25 mouse cellular contexts compared by ENCODE assay signal in genomic region chr15:26206837-26207236, GRCm38 (mm10).
"Had no signal": no experiment of that assay in that cellular context is flagged by ENCODE, and none has a peak within 500 bp of the region (broad histone marks: within the 10 kb centered on the region; RNA-seq: fewer than 3 reads in every experiment).

No protein-coding gene starts in this region.

- H3K27ac ChIP-seq: gastrocnemius, adult 2 months; heart, adult 2 months; hindbrain, embryonic 10.5 days; hindbrain, embryonic 12.5 days; hindbrain, embryonic 14.5 days; intestine, embryonic 15.5 days; layer of hippocampus, adult 2 months; left cerebral cortex, adult 2 months; limb, embryonic 10.5 days; limb, embryonic 12.5 days; liver, embryonic 13.5 days had no signal

- DNase-seq: gastrocnemius, adult 2 months; gastrocnemius, postnatal 10 days; gastrocnemius, postnatal 25 days; heart, adult 2 months; heart, postnatal 10 days; heart, postnatal 4 days; kidney, adult 18-20 months; kidney, adult 8-10 months; kidney, postnatal 10 days; kidney, postnatal 4 days; liver; liver, embryonic 13.5 days had no signal

- H3K4me3 ChIP-seq: gastrocnemius, adult 2 months; heart, adult 2 months; heart, embryonic 12.5 days; hindbrain, embryonic 10.5 days; hindbrain, embryonic 12.5 days; intestine, embryonic 15.5 days; layer of hippocampus, adult 2 months; left cerebral cortex, adult 2 months; limb, embryonic 10.5 days; limb, embryonic 12.5 days; liver, embryonic 13.5 days had no signal

- H3K36me3 ChIP-seq: heart, embryonic 12.5 days; hindbrain, embryonic 10.5 days; hindbrain, embryonic 12.5 days; intestine, embryonic 15.5 days; limb, embryonic 10.5 days; limb, embryonic 12.5 days; liver, embryonic 13.5 days had no signal

- ATAC-seq: hindbrain, embryonic 16.5 days; inflammation-experienced regulatory T-cells, adult 6 months; intestine, embryonic 15.5 days; intestine, postnatal 0 days had no signal

- H3K27me3 ChIP-seq: heart, embryonic 12.5 days; hindbrain, embryonic 12.5 days; intestine, embryonic 15.5 days; limb, embryonic 12.5 days; liver, embryonic 13.5 days had no signal

- H3K9me3 ChIP-seq: heart, embryonic 12.5 days; hindbrain, embryonic 10.5 days; hindbrain, embryonic 12.5 days; intestine, embryonic 15.5 days; limb, embryonic 10.5 days; limb, embryonic 12.5 days; liver, embryonic 13.5 days had no signal

- H3K9ac ChIP-seq: heart, embryonic 12.5 days; hindbrain, embryonic 12.5 days; hindbrain, embryonic 14.5 days; intestine, embryonic 15.5 days; limb, embryonic 12.5 days; liver, embryonic 13.5 days had no signal

- H3K4me2 ChIP-seq: heart, embryonic 12.5 days; hindbrain, embryonic 12.5 days; hindbrain, embryonic 14.5 days; intestine, embryonic 15.5 days; limb, embryonic 12.5 days; liver, embryonic 11.5 days; liver, embryonic 13.5 days had no signal

- H3K4me1 ChIP-seq: heart, embryonic 12.5 days; hindbrain, embryonic 10.5 days; hindbrain, embryonic 12.5 days; intestine, embryonic 15.5 days; limb, embryonic 10.5 days; limb, embryonic 12.5 days; liver, embryonic 13.5 days had no signal
